Comparison of ENCODE assay signal across 17 mouse cellular contexts in genomic region chr7:58870661-58871060, GRCm38 (mm10).
DNase-seq lines count a peak whose midpoint lies in the region; ATAC-seq and TF ChIP-seq lines count a peak whose summit lies in the region.
"Had no signal": no experiment of that assay in that cellular context is flagged by ENCODE, and none has a peak within 500 bp of the region (broad histone marks: within the 10 kb centered on the region; RNA-seq: fewer than 3 reads in every experiment).

No protein-coding gene starts in this region.

- no peaks in the 10 kb centered on the region for H3K4me1 ChIP-seq in kidney, postnatal 0 days (replicated peaks; ENCODE audit: insufficient read depth, low read length)
- H3K4me1 ChIP-seq: limb, embryonic 15.5 days; midbrain, embryonic 15.5 days had no signal

- H3K27me3 ChIP-seq in kidney, postnatal 0 days (ENCODE audit: insufficient read depth, low read length), result no peaks in the 10 kb centered on the region
- H3K27me3 ChIP-seq: CH12.LX; limb, embryonic 15.5 days; midbrain, embryonic 15.5 days had no signal

- H3K4me2 ChIP-seq in kidney, postnatal 0 days (ENCODE audit: low read length), result no peak overlapping the region
- H3K4me2 ChIP-seq: limb, embryonic 15.5 days; midbrain, embryonic 15.5 days had no signal

- TF ChIP-seq CTCF in kidney, postnatal 0 days (IDR thresholded peaks at IDR 0.05; ENCODE audit: low read depth), result peak; percentile 62

- peak; percentile 4 to 7 for DNase-seq in cerebellum, postnatal 14 days
- DNase-seq in cerebellum, adult 9-11 months, result no peak
- peak; percentile 25 for DNase-seq in kidney, postnatal 0 days (ENCODE audit: low spot score)
- no peak for DNase-seq in kidney, postnatal 25 days
- DNase-seq in retina, embryonic 14.5 days (ENCODE audit: low spot score), result peak; percentile 1
- DNase-seq in retina, postnatal 1 day, result no peak
- DNase-seq in natural killer cell, adult 2 months (ENCODE audit: low spot score in 2 of 2), result no peak
- DNase-seq in B cell, adult 2 months, result no peak
- DNase-seq: cerebellum, adult 9-10 months; gastrocnemius, postnatal 25 days; heart, postnatal 14 days; kidney, postnatal 14 days; lung, postnatal 14 days; right cerebral cortex, postnatal 14 days had no signal

- H3K36me3 ChIP-seq in kidney, postnatal 0 days (ENCODE audit: insufficient read depth, low read length), result no peaks in the 10 kb centered on the region
- H3K36me3 ChIP-seq: limb, embryonic 15.5 days; midbrain, embryonic 15.5 days had no signal

- H3K9me3 ChIP-seq in kidney, postnatal 0 days (replicated peaks; ENCODE audit: low read length), result no peaks in the 10 kb centered on the region
- H3K9me3 ChIP-seq: limb, embryonic 15.5 days; midbrain, embryonic 15.5 days had no signal

- WGBS in kidney, postnatal 0 days, result 77% methylated on average over 1 of the region's 1 CpGs

- no peak overlapping the region for H3K9ac ChIP-seq in kidney, postnatal 0 days (ENCODE audit: low read depth, low read length)
- H3K9ac ChIP-seq: limb, embryonic 15.5 days; midbrain, embryonic 15.5 days had no signal

- H3K4me3 ChIP-seq in kidney, postnatal 0 days (replicated peaks; ENCODE audit: low read depth, low read length), result no peak overlapping the region
- H3K4me3 ChIP-seq: limb, embryonic 15.5 days; midbrain, embryonic 15.5 days had no signal

- no peak for ATAC-seq in kidney, postnatal 0 days (replicated peaks; ENCODE audit: low FRiP score, low read depth)
- ATAC-seq: midbrain, embryonic 15.5 days had no signal

- no peak overlapping the region for H3K27ac ChIP-seq in kidney, postnatal 0 days
- H3K27ac ChIP-seq: limb, embryonic 15.5 days; midbrain, embryonic 15.5 days had no signal

Comparison
In these comparisons a context has a peak if more than half of its experiments do, and no peak if none do; other contexts are left out.
1. DNase-seq: peak in cerebellum, postnatal 14 days (2 of 2), kidney, postnatal 0 days (single experiment) and retina, embryonic 14.5 days (single experiment); none in cerebellum, adult 9-11 months (single experiment), kidney, postnatal 25 days (0 of 2), retina, postnatal 1 day (single experiment), natural killer cell, adult 2 months (0 of 2) and B cell, adult 2 months (0 of 2).